Mouse (Mus musculus): ENCODE measurements around the gene Agbl3.

Gene Agbl3

GRCm38 (mm10) chr6:34872871-34873270 is 92.6 kb downstream of the Agbl3 start:
- DNase-seq (ENCODE audit: low read depth, low spot score): no peak

GRCm38 (mm10) chr6:34874101-34874921 is 94.1 kb downstream of the Agbl3 start:
- no peak for DNase-seq (ENCODE audit: low read depth, low spot score)

- no peak for DNase-seq (ENCODE audit: low read depth, low spot score)
These were observed 95.1 kb downstream of the Agbl3 start for GRCm38 (mm10) chr6:34875268-34875761.

GRCm38 (mm10) chr6:34875966-34876834 is 96.0 kb downstream of the Agbl3 start:
- DNase-seq (ENCODE audit: low read depth, low spot score): no peak

GRCm38 (mm10) chr6:34876835-34877156 is 96.6 kb downstream of the Agbl3 start:
- peak; percentile 33 for DNase-seq (ENCODE audit: low read depth, low spot score)

- DNase-seq (ENCODE audit: low read depth, low spot score): peak; percentile 93
These were observed 97.5 kb downstream of the Agbl3 start, which contains the start of gene Cyren for GRCm38 (mm10) chr6:34877509-34878321. Gene Cyren, minus strand, starts transcription at chr6:34878060.

- DNase-seq (ENCODE audit: low read depth, low spot score): no peak
These were observed 99.0 kb downstream of the Agbl3 start for GRCm38 (mm10) chr6:34879101-34879740.

- peak; percentile 85 for DNase-seq (ENCODE audit: low read depth, low spot score)
These were observed 99.8 kb downstream of the Agbl3 start for GRCm38 (mm10) chr6:34879911-34880475.

GRCm38 (mm10) chr6:34884724-34885123 is 104.5 kb downstream of the Agbl3 start:
- DNase-seq (ENCODE audit: low read depth, low spot score): no peak

GRCm38 (mm10) chr6:34887131-34887850 is 107.1 kb downstream of the Agbl3 start:
- DNase-seq (ENCODE audit: low read depth, low spot score): no peak

- DNase-seq (ENCODE audit: low read depth, low spot score): no peak
These were observed 109.0 kb downstream of the Agbl3 start for GRCm38 (mm10) chr6:34889185-34889584.

GRCm38 (mm10) chr6:34895569-34895968 is 115.3 kb downstream of the Agbl3 start:
- no peak for DNase-seq (ENCODE audit: low read depth, low spot score)

- DNase-seq (ENCODE audit: low read depth, low spot score): no peak
These were observed 116.0 kb downstream of the Agbl3 start for GRCm38 (mm10) chr6:34896168-34896780.

GRCm38 (mm10) chr6:34899127-34899526 is 118.9 kb downstream of the Agbl3 start:
- no peak for DNase-seq (ENCODE audit: low read depth, low spot score)

GRCm38 (mm10) chr6:34900990-34901389 is 120.8 kb downstream of the Agbl3 start:
- no peak for DNase-seq (ENCODE audit: low read depth, low spot score)

GRCm38 (mm10) chr6:34901911-34902444 is 121.7 kb downstream of the Agbl3 start:
- DNase-seq (ENCODE audit: low read depth, low spot score): no peak

GRCm38 (mm10) chr6:34902578-34902977 is 122.3 kb downstream of the Agbl3 start:
- no peak for DNase-seq (ENCODE audit: low read depth, low spot score)

- DNase-seq (ENCODE audit: low read depth, low spot score): no peak
These were observed 123.2 kb downstream of the Agbl3 start for GRCm38 (mm10) chr6:34903441-34903840.

GRCm38 (mm10) chr6:34903851-34904250 is 123.6 kb downstream of the Agbl3 start:
- DNase-seq (ENCODE audit: low read depth, low spot score): no peak

Measured in 3T3-L1 (cell line).